Mouse (Mus musculus) testis, adult 2 months (tissue): ENCODE results near the gene Pakap.

Source experiments
- CTCF ChIP-seq: fragments of 200-500 bp; IDR thresholded peaks from 2 replicates; pipeline ENCODE4 v1.5.1; 2012; ENCODE audit warnings: low read depth, mild to moderate bottlenecking, inconsistent platforms, low read length, moderate library complexity; ENCODE audit not compliant: control insufficient read depth, insufficient read depth, insufficient replicate concordance
- POLR2A ChIP-seq: fragments of 200-500 bp; IDR thresholded peaks from 2 replicates; pipeline ENCODE4 v1.6.1; 2012; ENCODE audit warnings: low read depth, mild to moderate bottlenecking, inconsistent platforms, low read length, moderate library complexity; ENCODE audit not compliant: control insufficient read depth

DNA sequence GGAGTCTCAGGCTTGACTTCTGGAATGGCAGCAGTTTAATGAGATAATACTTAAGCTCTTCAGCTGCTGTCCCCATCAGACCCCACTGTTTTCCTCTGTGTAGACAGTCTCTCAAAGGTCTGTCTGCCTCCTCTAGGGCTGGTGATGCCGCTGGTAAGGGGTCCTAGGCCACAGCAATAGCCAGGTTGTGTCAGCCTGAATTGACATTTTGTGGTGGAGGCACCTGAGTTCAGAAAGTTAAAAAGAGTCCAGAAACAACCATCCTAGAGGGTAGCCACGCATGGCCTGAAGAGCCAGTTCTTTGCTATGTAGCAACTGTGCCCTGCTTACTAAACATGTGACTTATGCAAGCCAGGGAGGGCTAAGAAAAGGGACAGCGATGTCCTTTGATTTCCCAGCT is 279.7 kb downstream of the Pakap start:
- TF ChIP-seq CTCF (no peak), POLR2A (no peak)
